Mouse (Mus musculus): ENCODE results near the gene Lpcat2.

DNA sequence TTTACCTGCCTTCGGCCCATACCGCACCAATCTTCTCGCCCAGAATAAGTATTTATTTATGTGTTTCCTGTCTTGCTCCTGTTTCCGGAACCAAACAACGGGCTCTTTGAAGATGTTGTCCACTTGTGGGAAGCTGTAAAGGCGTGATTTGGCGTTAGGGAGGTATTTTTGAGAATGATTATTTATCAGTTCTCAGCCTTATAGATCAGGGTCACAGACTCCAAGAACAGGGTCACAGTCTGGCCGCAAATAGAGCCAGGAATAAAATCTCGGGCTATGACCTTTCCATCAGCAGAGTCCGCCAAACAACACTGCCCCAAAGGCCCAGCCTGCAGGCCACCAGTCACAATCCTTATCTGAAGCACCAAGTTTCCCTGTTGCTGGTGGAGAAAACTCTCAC is 104.6 kb downstream of the Lpcat2 start, which contains the start of gene Slc6a2:
- TF ChIP-seq CTCF (IDR thresholded peaks at IDR 0.05; ENCODE audit: control insufficient read depth, insufficient read depth, insufficient replicate concordance, low read depth, low read length) (no peak), POLR2A (IDR thresholded peaks at IDR 0.05; ENCODE audit: control insufficient read depth, low read depth, low read length) (no peak)

Measured in testis, adult 2 months (tissue).